Mouse (Mus musculus) hindbrain, embryonic 11.5 days (tissue): ENCODE data around the gene Gm7347. TPM values are rescaled to one million over a fixed set of nuclear protein-coding genes. Genes with fewer than 3 reads are reported as not detected.
"Not testable (repeated sequence)": the region's sequence is repeated elsewhere in the genome, so short reads cannot be mapped to it uniquely, and the experiment has no call there.

ENCODE experiments used
- ATAC-seq: fragments of 200-750 bp; cut with Nextera tagmentation; 2 replicates; pipeline ENCODE4 v1.8.0; 2017; ENCODE audit warnings: mild to moderate bottlenecking, moderate TSS enrichment, moderate library complexity; ENCODE audit not compliant: low FRiP score
- DNase-seq: peaks from one replicate; pipeline ENCODE4 v3.0.0-alpha.2; 2015; ENCODE audit warnings: low spot score
- H3K27ac ChIP-seq: fragments of 300-500 bp; sonication (generic); 2 replicates; pipeline ENCODE4 v1.5.1; 2014; ENCODE audit warnings: mild to moderate bottlenecking, low read depth, low read length
- H3K27me3 ChIP-seq: fragments of 300-500 bp; sonication (generic); 2 replicates; pipeline ENCODE4 v1.6.1; 2014; ENCODE audit warnings: mild to moderate bottlenecking, low read length, moderate library complexity, mixed read lengths; ENCODE audit not compliant: control insufficient read depth, insufficient read depth
- H3K36me3 ChIP-seq: fragments of 300-500 bp; sonication (generic); 2 replicates; pipeline ENCODE4 v1.6.1; 2014; ENCODE audit warnings: mild to moderate bottlenecking, low read length, moderate library complexity, mixed read lengths; ENCODE audit not compliant: control insufficient read depth, insufficient read depth
- H3K4me1 ChIP-seq: fragments of 300-500 bp; sonication (generic); replicated peaks from 2 replicates; pipeline ENCODE4 v1.6.1; 2014; ENCODE audit warnings: low read length, mixed read lengths; ENCODE audit not compliant: control insufficient read depth, insufficient read depth
- H3K4me2 ChIP-seq: fragments of 300-500 bp; sonication (generic); replicated peaks from 2 replicates; pipeline ENCODE4 v1.6.1; 2014; ENCODE audit warnings: mild to moderate bottlenecking, low read depth, low read length
- H3K4me3 ChIP-seq: fragments of 300-500 bp; sonication (generic); 2 replicates; pipeline ENCODE4 v1.5.1; 2014; ENCODE audit warnings: low read depth, low read length
- H3K9ac ChIP-seq: fragments of 300-500 bp; sonication (generic); 2 replicates; pipeline ENCODE4 v1.6.1; 2014; ENCODE audit warnings: low read depth, low read length
- H3K9me3 ChIP-seq: fragments of 300-500 bp; sonication (generic); 2 replicates; pipeline ENCODE4 v1.6.1; 2016; ENCODE audit warnings: low read length; ENCODE audit not compliant: control insufficient read depth
- WGBS: fragments of 180-500 bp; shearing (Covaris S2); extraction: QIAGEN DNeasy Blood & Tissue Kit; methylation state at CpG from one replicate; pipeline ENCODE4 v1.1.7; 2014; 5-methylcytosine and 5-hydroxymethylcytosine counted together
- polyA plus RNA-seq: library from polyadenylated mRNA; unstranded; fragments of >200 nt; fragmentation: Nextera tagmentation; extraction: Ambion mirVana; gene quantifications from 2 replicates; pipeline ENCODE4 v1.2.1, GENCODE M21; 2014

The Gm7347 gene
- polyA plus RNA-seq: 0.09 TPM in 1 of 2 replicates, not detected in the other

GRCm38 (mm10) chr5:26058481-26058880 lies at the start of gene Gm7347:
Gene Gm7347, minus strand, starts transcription at chr5:26058581.
- not testable (repeated sequence) for H3K4me2 ChIP-seq, H3K9me3 ChIP-seq, H3K9ac ChIP-seq, H3K36me3 ChIP-seq, H3K4me3 ChIP-seq, ATAC-seq, DNase-seq, H3K27ac ChIP-seq, H3K27me3 ChIP-seq, H3K4me1 ChIP-seq
- WGBS: no CpG with 5 or more reads among the region's 2 CpGs

GRCm38 (mm10) chr5:26105262-26105661 lies 46.9 kb upstream of the Gm7347 start, which contains the start of gene 5031410I06Rik:
Gene 5031410I06Rik, minus strand, starts transcription at chr5:26105362.
- not testable (repeated sequence) for H3K27ac ChIP-seq, ATAC-seq, H3K27me3 ChIP-seq, DNase-seq, H3K9me3 ChIP-seq, H3K4me1 ChIP-seq, H3K9ac ChIP-seq, H3K36me3 ChIP-seq, H3K4me3 ChIP-seq, H3K4me2 ChIP-seq
- WGBS: no CpG with 5 or more reads among the region's 3 CpGs

GRCm38 (mm10) chr5:26089191-26089590 lies 30.8 kb upstream of the Gm7347 start, which contains the start of gene Gm10471:
Gene Gm10471, minus strand, starts transcription at chr5:26089291.
- H3K9me3 ChIP-seq, H3K36me3 ChIP-seq: not testable (repeated sequence)
- WGBS: 62% methylated on average over 1 of the region's 1 CpGs

GRCm38 (mm10) chr5:26079023-26079422 lies 20.6 kb upstream of the Gm7347 start:
- H3K36me3 ChIP-seq, H3K4me1 ChIP-seq: not testable (repeated sequence)
- DNase-seq: peak; percentile 26

More at GRCm38 (mm10) chr5:26089191-26089590, 30.8 kb upstream of the Gm7347 start, which contains the start of gene Gm10471:
- H3K27me3 ChIP-seq, ATAC-seq, H3K4me2 ChIP-seq, H3K4me3 ChIP-seq, DNase-seq, H3K4me1 ChIP-seq, H3K27ac ChIP-seq, H3K9ac ChIP-seq: not testable (repeated sequence)

GRCm38 (mm10) chr5:26070716-26071115 lies 12.3 kb upstream of the Gm7347 start:
- Histone ChIP-seq H3K4me1 (no peaks in the 10 kb centered on the region), H3K4me2 (no peak overlapping the region), H3K9ac (no peak overlapping the region), H3K4me3 (no peak overlapping the region), H3K27me3 (no peaks in the 10 kb centered on the region), H3K9me3 (no peaks in the 10 kb centered on the region), H3K27ac (no peak overlapping the region), H3K36me3 (no peaks in the 10 kb centered on the region)
- WGBS: 89% methylated on average over 24 of the region's 24 CpGs
- ATAC-seq (no peak), DNase-seq (no peak)

More at GRCm38 (mm10) chr5:26079023-26079422, 20.6 kb upstream of the Gm7347 start:
- H3K9me3 ChIP-seq, H3K27ac ChIP-seq, H3K9ac ChIP-seq, H3K4me3 ChIP-seq, H3K27me3 ChIP-seq, H3K4me2 ChIP-seq, ATAC-seq: not testable (repeated sequence)

GRCm38 (mm10) chr5:26039458-26039857 lies 18.9 kb downstream of the Gm7347 start, which contains the start of gene Speer4a:
Gene Speer4a, minus strand, starts transcription at chr5:26039558.
- H3K27ac ChIP-seq, DNase-seq, H3K4me2 ChIP-seq, ATAC-seq, H3K27me3 ChIP-seq, H3K9ac ChIP-seq, H3K4me3 ChIP-seq, H3K36me3 ChIP-seq, H3K4me1 ChIP-seq, H3K9me3 ChIP-seq: not testable (repeated sequence)
- 77% methylated on average over 2 of the region's 2 CpGs for WGBS

GRCm38 (mm10) chr5:26022816-26023215 lies 35.6 kb downstream of the Gm7347 start, which contains the start of gene Gm5862:
Gene Gm5862, minus strand, starts transcription at chr5:26022916.
- H3K4me1 ChIP-seq, ATAC-seq, H3K4me2 ChIP-seq, H3K27me3 ChIP-seq, H3K36me3 ChIP-seq, H3K9ac ChIP-seq, H3K9me3 ChIP-seq, H3K4me3 ChIP-seq, DNase-seq, H3K27ac ChIP-seq: not testable (repeated sequence)
- WGBS: no CpG with 5 or more reads among the region's 3 CpGs

GRCm38 (mm10) chr5:26007697-26008096 lies 50.7 kb downstream of the Gm7347 start:
- H3K4me3 ChIP-seq, DNase-seq, H3K27me3 ChIP-seq, H3K9ac ChIP-seq, H3K4me1 ChIP-seq, H3K4me2 ChIP-seq, H3K9me3 ChIP-seq, H3K27ac ChIP-seq, H3K36me3 ChIP-seq: not testable (repeated sequence)
- ATAC-seq: peak; percentile 27
- WGBS: 71% methylated on average over 6 of the region's 7 CpGs

- peak; percentile 72 for DNase-seq
- H3K9me3 ChIP-seq, H3K27me3 ChIP-seq, H3K4me1 ChIP-seq, H3K36me3 ChIP-seq, H3K27ac ChIP-seq: not testable (repeated sequence)
- Histone ChIP-seq H3K4me2 (peak overlapping the region; percentile 75), H3K4me3 (peak overlapping the region; percentile 40), H3K9ac (peak overlapping the region; percentile 39)
- WGBS: 24% methylated on average over 40 of the region's 45 CpGs
- ATAC-seq: peak; percentile 89
Observed at GRCm38 (mm10) chr5:26006937-26007695, 51.3 kb downstream of the Gm7347 start.
